Mouse (Mus musculus): ENCODE data around the gene Celsr1. TPM values are rescaled to one million over a fixed set of nuclear protein-coding genes. Genes with fewer than 3 reads are reported as not detected.
A peak's percentile ranks its signal among the peaks of the same experiment; 100 is the strongest.

The Celsr1 gene
- total and polyA plus RNA-seq, 2 experiments, result 2.4 to 11.5 TPM

DNA sequence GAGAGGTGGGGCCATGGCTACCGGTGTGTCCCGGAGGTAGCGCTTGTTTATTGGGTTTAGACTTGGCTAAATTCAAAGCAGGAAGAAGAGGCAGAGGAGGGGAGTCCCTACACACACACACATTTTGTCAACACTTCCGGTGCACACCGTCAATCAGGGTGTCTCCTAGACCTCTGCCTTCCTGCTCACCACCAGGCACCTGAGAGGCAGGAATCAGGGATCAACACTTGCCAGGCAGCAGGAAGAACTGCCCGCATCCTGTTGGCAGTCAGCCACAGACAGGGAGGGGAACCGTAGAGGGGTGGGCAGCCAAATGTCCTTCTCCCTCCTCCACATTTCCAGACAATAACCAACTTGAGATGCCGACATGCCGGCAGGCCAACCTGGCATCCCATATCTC lies 56.5 kb downstream of the Celsr1 start:
- WGBS, result 72% methylated on average over 9 of the region's 9 CpGs
- Histone ChIP-seq H3K4me3 (ENCODE audit: insufficient read depth, low read depth, low read length) (no peak overlapping the region), H3K27ac (replicated peaks; ENCODE audit: insufficient read depth, low read depth, low read length) (no peak overlapping the region), H3K79me2 (ENCODE audit: control insufficient read depth, insufficient read depth, low read length) (no peaks in the 10 kb centered on the region), H3K9ac (ENCODE audit: low read depth, low read length) (no peak overlapping the region), H3K4me1 (ENCODE audit: control insufficient read depth, insufficient read depth, low read length) (no peaks in the 10 kb centered on the region), H3K27me3 (ENCODE audit: control insufficient read depth, insufficient read depth, low read length) (no peaks in the 10 kb centered on the region), H3K36me3 (ENCODE audit: control insufficient read depth, insufficient read depth, low read length) (no peaks in the 10 kb centered on the region)
- no peak for DNase-seq (ENCODE audit: extremely low read depth, low read depth, low spot score)
- TF ChIP-seq POLR2A (IDR thresholded peaks at IDR 0.05; ENCODE audit: extremely low read depth, insufficient read depth, low read length) (no peak), CTCF (IDR thresholded peaks at IDR 0.05; ENCODE audit: low read depth, low read length) (no peak)

DNA sequence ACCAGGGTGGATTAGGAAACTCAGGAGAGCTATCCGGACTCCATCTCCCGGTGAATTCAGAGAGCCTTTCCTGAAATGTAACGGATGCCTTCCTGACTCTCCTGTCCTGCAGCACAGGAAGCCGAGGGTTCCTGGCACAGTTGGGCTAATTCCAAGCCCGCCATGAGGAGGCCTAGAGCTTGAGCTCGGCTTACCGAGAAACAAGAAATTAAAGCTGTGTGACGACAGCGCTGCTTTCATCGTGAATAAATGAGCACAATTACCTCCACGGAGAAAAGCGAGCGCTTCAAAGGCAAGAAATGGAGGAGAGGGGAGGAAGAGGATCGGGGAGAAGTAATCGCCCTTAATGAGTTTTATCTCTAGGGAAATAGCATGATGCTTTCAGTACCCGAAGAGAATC lies 57.8 kb downstream of the Celsr1 start:
- Histone ChIP-seq H3K79me2 (ENCODE audit: control insufficient read depth, insufficient read depth, low read length) (no peaks in the 10 kb centered on the region), H3K9ac (ENCODE audit: low read depth, low read length) (no peak overlapping the region), H3K27ac (replicated peaks; ENCODE audit: insufficient read depth, low read depth, low read length) (no peak overlapping the region), H3K4me3 (ENCODE audit: insufficient read depth, low read depth, low read length) (no peak overlapping the region), H3K27me3 (ENCODE audit: control insufficient read depth, insufficient read depth, low read length) (no peaks in the 10 kb centered on the region), H3K4me1 (ENCODE audit: control insufficient read depth, insufficient read depth, low read length) (no peaks in the 10 kb centered on the region), H3K36me3 (ENCODE audit: control insufficient read depth, insufficient read depth, low read length) (no peaks in the 10 kb centered on the region)
- TF ChIP-seq CTCF (IDR thresholded peaks at IDR 0.05; ENCODE audit: low read depth, low read length) (no peak), POLR2A (IDR thresholded peaks at IDR 0.05; ENCODE audit: extremely low read depth, insufficient read depth, low read length) (no peak)
- no peak for DNase-seq (ENCODE audit: extremely low read depth, low read depth, low spot score)
- 82% methylated on average over 16 of the region's 16 CpGs for WGBS

DNA sequence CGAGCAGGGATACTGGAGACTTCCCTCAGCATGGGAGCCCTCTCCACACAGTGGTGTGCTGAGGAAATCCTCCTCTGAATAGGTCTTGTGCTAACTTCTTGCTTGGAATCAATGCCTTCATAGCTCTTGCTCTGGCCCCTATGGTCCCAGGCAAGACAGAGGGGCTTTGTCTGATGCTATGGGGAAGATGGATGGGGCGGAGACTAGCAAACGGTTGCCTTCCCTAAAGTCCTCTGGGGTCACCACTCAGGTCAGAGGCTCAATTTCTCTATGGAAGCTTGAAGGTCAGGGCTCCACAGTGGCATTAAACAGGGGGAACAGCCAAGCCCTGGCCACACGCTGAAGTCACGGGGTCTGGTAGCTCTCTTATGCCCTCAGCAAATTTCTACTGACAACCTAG lies 62.0 kb downstream of the Celsr1 start:
- TF ChIP-seq CTCF (IDR thresholded peaks at IDR 0.05; ENCODE audit: low read depth, low read length), result no peak
- no peak for TF ChIP-seq POLR2A (IDR thresholded peaks at IDR 0.05; ENCODE audit: extremely low read depth, insufficient read depth, low read length)
- no peak for DNase-seq (ENCODE audit: extremely low read depth, low read depth, low spot score)
- H3K4me1 ChIP-seq (ENCODE audit: control insufficient read depth, insufficient read depth, low read length), result peaks cover 2% of the 10 kb centered on the region; the same call in 1 of the 2 replicates
- H3K27ac ChIP-seq (replicated peaks; ENCODE audit: insufficient read depth, low read depth, low read length), result no peak overlapping the region
- no peaks in the 10 kb centered on the region for H3K36me3 ChIP-seq (ENCODE audit: control insufficient read depth, insufficient read depth, low read length)
- no peak overlapping the region for H3K9ac ChIP-seq (ENCODE audit: low read depth, low read length)
- no peaks in the 10 kb centered on the region for H3K79me2 ChIP-seq (ENCODE audit: control insufficient read depth, insufficient read depth, low read length)
- no peaks in the 10 kb centered on the region for H3K27me3 ChIP-seq (ENCODE audit: control insufficient read depth, insufficient read depth, low read length)
- 92% methylated on average over 5 of the region's 5 CpGs for WGBS
- H3K4me3 ChIP-seq (ENCODE audit: insufficient read depth, low read depth, low read length), result no peak overlapping the region

DNA sequence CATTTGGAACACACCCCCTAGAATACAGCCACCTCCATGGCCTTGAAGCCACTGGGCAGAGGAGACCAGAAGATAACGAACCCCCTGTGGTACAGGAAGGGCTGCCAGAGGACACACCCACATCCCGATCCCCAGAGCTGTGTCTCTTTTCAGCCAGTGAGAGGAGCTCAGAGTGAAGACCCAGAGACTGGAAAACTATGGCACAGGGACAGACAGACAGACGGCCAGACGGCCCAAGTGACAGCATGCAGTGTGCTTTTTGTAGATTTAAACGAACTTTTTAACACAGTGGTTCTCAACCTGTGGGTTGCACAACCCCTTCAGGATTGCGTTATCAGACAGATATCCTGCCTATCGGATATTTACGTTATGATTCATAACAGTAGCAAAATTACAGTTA lies 63.1 kb downstream of the Celsr1 start:
- no peak for DNase-seq (ENCODE audit: extremely low read depth, low read depth, low spot score)
- no peaks in the 10 kb centered on the region for H3K36me3 ChIP-seq (ENCODE audit: control insufficient read depth, insufficient read depth, low read length)
- no peaks in the 10 kb centered on the region for H3K79me2 ChIP-seq (ENCODE audit: control insufficient read depth, insufficient read depth, low read length)
- 24% methylated on average over 8 of the region's 8 CpGs for WGBS
- H3K9ac ChIP-seq (ENCODE audit: low read depth, low read length), result no peak overlapping the region
- H3K27ac ChIP-seq (replicated peaks; ENCODE audit: insufficient read depth, low read depth, low read length), result no peak overlapping the region
- no peak overlapping the region for H3K4me3 ChIP-seq (ENCODE audit: insufficient read depth, low read depth, low read length)
- no peaks in the 10 kb centered on the region for H3K27me3 ChIP-seq (ENCODE audit: control insufficient read depth, insufficient read depth, low read length)
- H3K4me1 ChIP-seq (ENCODE audit: control insufficient read depth, insufficient read depth, low read length), result peaks cover 2% of the 10 kb centered on the region; the same call in 1 of the 2 replicates
- TF ChIP-seq CTCF (IDR thresholded peaks at IDR 0.05; ENCODE audit: low read depth, low read length) (no peak), POLR2A (IDR thresholded peaks at IDR 0.05; ENCODE audit: extremely low read depth, insufficient read depth, low read length) (no peak)

DNA sequence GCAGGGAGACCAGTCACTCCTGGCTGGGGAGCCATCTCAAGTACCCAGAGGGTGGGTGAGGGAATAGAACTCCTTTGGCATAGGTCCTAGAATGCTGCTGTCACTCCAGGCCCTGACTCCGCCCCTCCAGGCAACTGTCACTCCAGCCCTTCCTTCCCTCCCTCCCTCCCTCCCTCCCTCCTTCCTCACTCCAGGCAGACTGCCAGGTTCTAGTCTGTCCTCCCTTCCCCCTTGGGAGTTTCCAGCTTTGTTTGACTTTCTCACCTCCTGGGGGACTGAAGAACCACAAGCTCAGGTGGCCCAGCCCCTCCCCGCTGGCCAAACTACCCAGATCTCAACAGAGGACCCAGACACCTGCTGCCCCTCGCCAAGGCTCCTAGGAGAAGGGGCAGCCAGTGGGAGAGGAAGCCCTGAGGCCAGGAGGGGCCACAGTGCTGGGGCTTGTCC lies 63.8 kb downstream of the Celsr1 start:
- H3K4me3 ChIP-seq (ENCODE audit: insufficient read depth, low read depth, low read length), result no peak overlapping the region
- TF ChIP-seq CTCF (IDR thresholded peaks at IDR 0.05; ENCODE audit: low read depth, low read length) (no peak), POLR2A (IDR thresholded peaks at IDR 0.05; ENCODE audit: extremely low read depth, insufficient read depth, low read length) (no peak)
- no peaks in the 10 kb centered on the region for H3K79me2 ChIP-seq (ENCODE audit: control insufficient read depth, insufficient read depth, low read length)
- no peaks in the 10 kb centered on the region for H3K27me3 ChIP-seq (ENCODE audit: control insufficient read depth, insufficient read depth, low read length)
- DNase-seq (ENCODE audit: extremely low read depth, low read depth, low spot score), result peak; percentile 40
- H3K4me1 ChIP-seq (ENCODE audit: control insufficient read depth, insufficient read depth, low read length), result peaks cover 2% of the 10 kb centered on the region; the same call in 1 of the 2 replicates
- 52% methylated on average over 3 of the region's 3 CpGs for WGBS
- H3K36me3 ChIP-seq (ENCODE audit: control insufficient read depth, insufficient read depth, low read length), result no peaks in the 10 kb centered on the region
- no peak overlapping the region for H3K9ac ChIP-seq (ENCODE audit: low read depth, low read length)
- H3K27ac ChIP-seq (replicated peaks; ENCODE audit: insufficient read depth, low read depth, low read length), result no peak overlapping the region

DNA sequence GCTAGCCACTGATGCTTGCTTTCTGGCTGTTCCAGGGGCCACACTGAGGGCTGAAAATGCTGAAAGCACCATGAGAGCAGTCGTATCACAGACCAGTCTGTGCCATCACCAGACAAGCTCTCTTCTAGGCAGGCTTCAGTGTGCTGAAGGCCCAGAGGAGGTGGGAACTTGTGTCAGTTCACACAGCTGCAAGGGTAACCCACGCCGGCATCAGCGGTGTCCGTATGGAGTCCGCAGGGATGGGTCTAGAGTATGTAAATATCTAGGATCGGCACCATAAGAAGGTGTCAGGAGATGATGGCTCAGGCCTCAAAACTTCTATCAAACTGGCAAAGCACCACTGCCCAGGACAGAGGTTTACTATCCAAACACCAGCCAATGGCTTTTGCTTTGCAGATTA lies 64.3 kb downstream of the Celsr1 start:
- no peaks in the 10 kb centered on the region for H3K27me3 ChIP-seq (ENCODE audit: control insufficient read depth, insufficient read depth, low read length)
- no peak overlapping the region for H3K9ac ChIP-seq (ENCODE audit: low read depth, low read length)
- H3K4me1 ChIP-seq (ENCODE audit: control insufficient read depth, insufficient read depth, low read length), result peaks cover 2% of the 10 kb centered on the region; the same call in 1 of the 2 replicates
- no peaks in the 10 kb centered on the region for H3K79me2 ChIP-seq (ENCODE audit: control insufficient read depth, insufficient read depth, low read length)
- H3K36me3 ChIP-seq (ENCODE audit: control insufficient read depth, insufficient read depth, low read length), result no peaks in the 10 kb centered on the region
- no peak overlapping the region for H3K27ac ChIP-seq (replicated peaks; ENCODE audit: insufficient read depth, low read depth, low read length)
- DNase-seq (ENCODE audit: extremely low read depth, low read depth, low spot score), result no peak
- TF ChIP-seq CTCF (IDR thresholded peaks at IDR 0.05; ENCODE audit: low read depth, low read length) (no peak), POLR2A (IDR thresholded peaks at IDR 0.05; ENCODE audit: extremely low read depth, insufficient read depth, low read length) (no peak)
- WGBS, result 84% methylated on average over 7 of the region's 7 CpGs
- H3K4me3 ChIP-seq (ENCODE audit: insufficient read depth, low read depth, low read length), result no peak overlapping the region
